ENCODE assay signal across 16 mouse cellular contexts in genomic region chr4:100001806-100002205, GRCm38 (mm10).
"Had no signal": no experiment of that assay in that cellular context is flagged by ENCODE, and none has a peak within 500 bp of the region (broad histone marks: within the 10 kb centered on the region; RNA-seq: fewer than 3 reads in every experiment).

No protein-coding gene starts in this region.

- H3K9ac ChIP-seq: liver, embryonic 13.5 days; midbrain, embryonic 13.5 days; neural tube, embryonic 13.5 days; stomach, embryonic 15.5 days had no signal

- H3K4me2 ChIP-seq: liver, embryonic 13.5 days; midbrain, embryonic 13.5 days; neural tube, embryonic 13.5 days; stomach, embryonic 15.5 days had no signal

- H3K27ac ChIP-seq: left cerebral cortex, adult 2 months; liver, embryonic 13.5 days; midbrain, embryonic 13.5 days; neural tube, embryonic 13.5 days; stomach, embryonic 15.5 days had no signal

- ATAC-seq: intestine, embryonic 16.5 days; midbrain, embryonic 13.5 days; midbrain, embryonic 16.5 days had no signal

- H3K4me3 ChIP-seq: left cerebral cortex, adult 2 months; liver, embryonic 13.5 days; midbrain, embryonic 13.5 days; myocyte; neural tube, embryonic 13.5 days; stomach, embryonic 15.5 days had no signal

- DNase-seq: kidney, adult 8-10 months; layer of hippocampus, postnatal 36 days; liver, embryonic 13.5 days; lung, adult 2 months; lung, postnatal 14 days; retina, postnatal 1 day; right cerebral cortex, postnatal 25 days; spleen, adult 18-20 months; thymus, postnatal 25 days had no signal

- H3K27me3 ChIP-seq: liver, embryonic 13.5 days; midbrain, embryonic 13.5 days; neural tube, embryonic 13.5 days; stomach, embryonic 15.5 days had no signal

- H3K9me3 ChIP-seq: liver, embryonic 13.5 days; midbrain, embryonic 13.5 days; neural tube, embryonic 13.5 days; stomach, embryonic 15.5 days had no signal

- H3K36me3 ChIP-seq: liver, embryonic 13.5 days; midbrain, embryonic 13.5 days; neural tube, embryonic 13.5 days; stomach, embryonic 15.5 days had no signal

- H3K4me1 ChIP-seq: liver, embryonic 13.5 days; midbrain, embryonic 13.5 days; neural tube, embryonic 13.5 days; stomach, embryonic 15.5 days had no signal
